10 mouse cellular contexts compared by ENCODE assay signal in the genomic region with DNA sequence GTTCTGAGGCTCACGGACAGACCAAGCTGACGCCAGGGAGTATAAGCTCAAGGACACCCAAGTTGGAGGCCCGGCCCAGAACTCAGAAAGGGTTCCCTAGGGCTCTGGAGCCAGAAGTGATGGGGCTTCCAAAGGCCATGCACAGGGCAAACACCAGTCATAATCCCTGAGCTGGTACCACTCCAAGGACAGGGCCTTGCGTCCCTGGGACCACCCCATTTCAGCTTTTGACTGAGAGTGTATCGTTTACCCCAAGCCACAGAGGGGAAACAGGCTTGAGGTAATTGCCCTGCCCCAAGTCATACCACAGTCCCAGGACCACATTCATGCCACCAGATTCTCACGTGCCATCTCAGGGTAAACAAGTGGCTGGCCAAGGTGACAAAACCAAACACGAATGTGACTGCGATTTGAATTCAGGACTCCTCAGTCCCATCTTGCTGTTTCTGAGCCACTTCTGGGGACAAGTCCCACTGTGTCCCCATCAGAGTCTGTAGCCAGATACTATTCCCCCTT. TPM values are rescaled to one million over a fixed set of nuclear protein-coding genes. Genes with fewer than 3 reads are reported as not detected.
DNase-seq lines count a peak whose midpoint lies in the region; ATAC-seq and TF ChIP-seq lines count a peak whose summit lies in the region.
"Had no signal": no experiment of that assay in that cellular context is flagged by ENCODE, and none has a peak within 500 bp of the region (broad histone marks: within the 10 kb centered on the region; RNA-seq: fewer than 3 reads in every experiment).

No protein-coding gene starts in this region.

- TF ChIP-seq POLR2A in liver, adult 2 months (IDR thresholded peaks at IDR 0.05; ENCODE audit: extremely low read depth, insufficient read depth, low read length), result no peak

- H3K4me2 ChIP-seq in embryonic facial prominence, embryonic 11.5 days (ENCODE audit: low read depth, low read length), result no peak overlapping the region
- peak overlapping the region; percentile 80 for H3K4me2 ChIP-seq in liver, embryonic 15.5 days
- H3K4me2 ChIP-seq: heart, embryonic 15.5 days had no signal

- peak overlapping the region; percentile 43 for H3K9ac ChIP-seq in liver, adult 2 months (ENCODE audit: low read depth, low read length)
- H3K9ac ChIP-seq in embryonic facial prominence, embryonic 11.5 days (replicated peaks; ENCODE audit: low read length), result peak overlapping the region; percentile 32; the same call in 1 of the 2 replicates
- peak overlapping the region; percentile 92 for H3K9ac ChIP-seq in liver, embryonic 15.5 days
- H3K9ac ChIP-seq: heart, embryonic 15.5 days had no signal

- peak overlapping the region; percentile 83 for H3K4me3 ChIP-seq in erythroblast, embryonic 14.5 days (replicated peaks)
- H3K4me3 ChIP-seq in liver, adult 2 months (ENCODE audit: insufficient read depth, low read depth, low read length), result no peak overlapping the region
- H3K4me3 ChIP-seq in embryonic facial prominence, embryonic 11.5 days (ENCODE audit: low read depth, low read length), result no peak overlapping the region
- peak overlapping the region; percentile 86 for H3K4me3 ChIP-seq in liver, embryonic 15.5 days (replicated peaks)
- H3K4me3 ChIP-seq: heart, embryonic 15.5 days had no signal

- peaks cover 39% of the 10 kb centered on the region; the same call in 1 of the 2 replicates for H3K79me2 ChIP-seq in liver, adult 2 months (ENCODE audit: control insufficient read depth, insufficient read depth, low read length)

- H3K27me3 ChIP-seq in erythroblast, embryonic 14.5 days (ENCODE audit: control insufficient read depth), result no peaks in the 10 kb centered on the region
- no peaks in the 10 kb centered on the region for H3K27me3 ChIP-seq in liver, adult 2 months (ENCODE audit: control insufficient read depth, insufficient read depth, low read length)
- H3K27me3 ChIP-seq in embryonic facial prominence, embryonic 11.5 days (ENCODE audit: control insufficient read depth, insufficient read depth, low read length), result no peaks in the 10 kb centered on the region
- no peaks in the 10 kb centered on the region for H3K27me3 ChIP-seq in liver, embryonic 15.5 days
- H3K27me3 ChIP-seq: heart, embryonic 15.5 days had no signal

- TF ChIP-seq CTCF in liver, adult 2 months (IDR thresholded peaks at IDR 0.05; ENCODE audit: low read depth, low read length), result no peak

- H3K36me3 ChIP-seq in erythroblast, embryonic 14.5 days (ENCODE audit: control insufficient read depth), result peaks cover 78% of the 10 kb centered on the region
- peaks cover 1% of the 10 kb centered on the region; the same call in 1 of the 2 replicates for H3K36me3 ChIP-seq in liver, adult 2 months (ENCODE audit: control insufficient read depth, insufficient read depth, low read length)
- no peaks in the 10 kb centered on the region for H3K36me3 ChIP-seq in embryonic facial prominence, embryonic 11.5 days (replicated peaks; ENCODE audit: control insufficient read depth, insufficient read depth, low read depth, low read length)
- peaks cover 48% of the 10 kb centered on the region for H3K36me3 ChIP-seq in liver, embryonic 15.5 days (replicated peaks)
- H3K36me3 ChIP-seq: heart, embryonic 15.5 days had no signal

- H3K27ac ChIP-seq in liver, adult 2 months (replicated peaks; ENCODE audit: insufficient read depth, low read depth, low read length), result peak overlapping the region; percentile 91
- no peak overlapping the region for H3K27ac ChIP-seq in embryonic facial prominence, embryonic 11.5 days (replicated peaks; ENCODE audit: low read depth, low read length)
- H3K27ac ChIP-seq in liver, embryonic 15.5 days (replicated peaks), result peak overlapping the region; percentile 95

- WGBS in liver, adult 2 months, result 22% methylated on average over 8 of the region's 8 CpGs
- 87% methylated on average over 8 of the region's 8 CpGs for WGBS in embryonic facial prominence, embryonic 11.5 days
- 87% methylated on average over 8 of the region's 8 CpGs for WGBS in liver, embryonic 15.5 days (ENCODE audit: insufficient replicate concordance)

- H3K4me1 ChIP-seq in erythroblast, embryonic 14.5 days (ENCODE audit: control insufficient read depth), result peaks cover 85% of the 10 kb centered on the region
- H3K4me1 ChIP-seq in liver, adult 2 months (ENCODE audit: control insufficient read depth, insufficient read depth, low read length), result peaks cover 52% of the 10 kb centered on the region
- H3K4me1 ChIP-seq in embryonic facial prominence, embryonic 11.5 days (ENCODE audit: control insufficient read depth, insufficient read depth, low read length), result peaks cover 2% of the 10 kb centered on the region; the same call in 1 of the 2 replicates
- peaks cover 89% of the 10 kb centered on the region for H3K4me1 ChIP-seq in liver, embryonic 15.5 days (replicated peaks)

- H3K9me3 ChIP-seq in erythroblast, embryonic 14.5 days (ENCODE audit: control insufficient read depth, low read length), result no peaks in the 10 kb centered on the region
- H3K9me3 ChIP-seq in embryonic facial prominence, embryonic 11.5 days (replicated peaks; ENCODE audit: control insufficient read depth, low read length), result no peaks in the 10 kb centered on the region
- no peaks in the 10 kb centered on the region for H3K9me3 ChIP-seq in liver, embryonic 15.5 days (replicated peaks)
- H3K9me3 ChIP-seq: heart, embryonic 15.5 days had no signal

- ATAC-seq in erythroblast, adult 5-6 weeks (replicated peaks; ENCODE audit: low FRiP score, poor library complexity, severe bottlenecking), result no peak
- no peak for ATAC-seq in embryonic facial prominence, embryonic 11.5 days (replicated peaks; ENCODE audit: insufficient number of reproducible peaks, low FRiP score, low TSS enrichment, low read depth)
- no peak for ATAC-seq in liver, embryonic 15.5 days (ENCODE audit: insufficient read depth)

- DNase-seq in liver, adult 2 months (ENCODE audit: extremely low read depth, low read depth, low spot score), result peak; percentile 82
- no peak for DNase-seq in liver
- DNase-seq in embryonic facial prominence, embryonic 11.5 days (ENCODE audit: low spot score), result no peak
- no peak for DNase-seq in Muller cell, postnatal 12 days (ENCODE audit: inconsistent ontology term)
- no peak for DNase-seq in embryo, embryonic 9.5 days (ENCODE audit: extremely low spot score)
- DNase-seq: kidney, adult 8-10 months had no signal

RNA-seq across cellular contexts. Expression of a gene that starts 4.8 kb away (rescaled TPM):
- 42.0 and 57.2 TPM in 2 replicates for polyA plus RNA-seq in erythroblast, embryonic 14.5 days (2012)
- total RNA-seq in erythroblast, adult 5-6 weeks (2015; ENCODE audit: low replicate concordance), result 71.7 and 84.2 TPM in 2 replicates
- 40.7 and 52.0 TPM in 2 replicates for total RNA-seq in erythroblast, adult 5-6 weeks (2017; ENCODE audit: low replicate concordance)
- total RNA-seq in liver, adult 2 months (2014; rRNA removed), result 155 TPM in 2 replicates
- 424 and 500 TPM in 2 replicates for polyA plus RNA-seq in liver, adult 2 months (2012; rRNA removed)
- polyA plus RNA-seq in embryonic facial prominence, embryonic 11.5 days (2014; fragmentation: Nextera tagmentation; extraction: Ambion mirVana), result 106 and 117 TPM in 2 replicates
- 143 and 165 TPM in 2 replicates for polyA plus RNA-seq in liver, embryonic 15.5 days (2015; fragmentation: Nextera tagmentation; extraction: Ambion mirVana)

RNA-seq across cellular contexts. Expression of a gene that starts 18.4 kb away (rescaled TPM):
- polyA plus RNA-seq in erythroblast, embryonic 14.5 days (2012), result 7.8 and 8.4 TPM in 2 replicates
- 27.4 and 35.7 TPM in 2 replicates for total RNA-seq in erythroblast, adult 5-6 weeks (2015; ENCODE audit: low replicate concordance)
- total RNA-seq in erythroblast, adult 5-6 weeks (2017; ENCODE audit: low replicate concordance), result 52.5 and 62.3 TPM in 2 replicates
- total RNA-seq in liver, adult 2 months (2014; rRNA removed), result 21.6 and 24.8 TPM in 2 replicates
- 25.5 and 34.6 TPM in 2 replicates for polyA plus RNA-seq in liver, adult 2 months (2012; rRNA removed)
- polyA plus RNA-seq in embryonic facial prominence, embryonic 11.5 days (2014; fragmentation: Nextera tagmentation; extraction: Ambion mirVana), result 161 and 174 TPM in 2 replicates
- polyA plus RNA-seq in liver, embryonic 15.5 days (2015; fragmentation: Nextera tagmentation; extraction: Ambion mirVana), result 55.5 and 61.3 TPM in 2 replicates

RNA-seq across cellular contexts. Expression of a gene that starts 45.0 kb away (rescaled TPM):
- polyA plus RNA-seq in erythroblast, embryonic 14.5 days (2012), result 3.3 and 5.1 TPM in 2 replicates
- total RNA-seq in erythroblast, adult 5-6 weeks (2015; ENCODE audit: low replicate concordance), result 3.3 and 13.0 TPM in 2 replicates
- 9.1 and 30.8 TPM in 2 replicates for total RNA-seq in erythroblast, adult 5-6 weeks (2017; ENCODE audit: low replicate concordance)
- total RNA-seq in liver, adult 2 months (2014; rRNA removed), result 9.1 and 19.3 TPM in 2 replicates
- polyA plus RNA-seq in liver, adult 2 months (2012; rRNA removed), result 44.1 and 44.7 TPM in 2 replicates
- polyA plus RNA-seq in embryonic facial prominence, embryonic 11.5 days (2014; fragmentation: Nextera tagmentation; extraction: Ambion mirVana), result 56.1 and 57.9 TPM in 2 replicates
- 22.0 and 25.7 TPM in 2 replicates for polyA plus RNA-seq in liver, embryonic 15.5 days (2015; fragmentation: Nextera tagmentation; extraction: Ambion mirVana)

Comparison
In these comparisons a context has a peak if more than half of its experiments do, and no peak if none do; other contexts are left out.
1. H3K4me3 ChIP-seq: peak in erythroblast, embryonic 14.5 days (single experiment) and liver, embryonic 15.5 days (single experiment); none in liver, adult 2 months (single experiment) and embryonic facial prominence, embryonic 11.5 days (single experiment).
2. H3K9ac ChIP-seq: peak in every context shown above with its lines; median percentile 92 in liver, embryonic 15.5 days; 43 in liver, adult 2 months; 32 in embryonic facial prominence, embryonic 11.5 days.